Mouse (Mus musculus) inflammation-experienced regulatory T-cells, adult 6 months (primary cell): ENCODE data around the gene Jakmip3. TPM values are rescaled to one million over a fixed set of nuclear protein-coding genes. Genes with fewer than 3 reads are reported as not detected.

ENCODE experiments used
- ATAC-seq: one replicate; pipeline ENCODE4 v1.8.0; 2017
- polyA plus RNA-seq, 3 experiments: library from polyadenylated mRNA; unstranded; fragments of 100-300 nt; shearing (Covaris generic); gene quantifications; one replicate each; pipeline ENCODE4 v1.2.1; 2017

Jakmip3 gene
- polyA plus RNA-seq, 3 experiments from 2014 or later: 0.09 to 0.33 TPM; not detected in 1

DNA sequence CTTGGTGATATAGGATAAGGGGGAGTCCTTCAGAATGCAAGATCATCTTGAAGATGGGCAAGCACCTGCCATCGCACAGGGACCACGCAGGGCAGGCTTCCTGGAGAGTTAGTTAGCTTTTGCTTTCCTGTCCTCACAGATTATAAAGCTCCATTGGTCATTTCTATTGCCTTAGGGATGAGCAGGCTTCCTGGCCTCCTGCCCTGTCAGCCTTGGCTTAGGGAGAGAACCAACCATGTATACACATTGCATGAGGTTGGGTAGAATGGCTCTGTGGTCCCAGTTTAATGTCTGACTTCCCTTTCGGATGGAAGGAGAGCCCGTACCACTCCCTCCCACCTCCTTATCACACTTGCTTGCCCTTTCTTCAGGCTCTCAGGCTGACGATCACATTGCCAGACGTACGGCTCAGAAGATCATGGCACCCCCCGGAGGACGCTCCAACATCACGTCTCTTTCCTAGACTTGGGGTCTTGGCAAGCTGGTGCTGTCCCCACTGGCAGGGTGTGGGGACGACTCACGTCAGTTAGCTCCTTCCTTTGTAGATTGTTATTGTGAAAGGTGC lies 160.1 kb downstream of the Jakmip3 start:
- no peak for ATAC-seq

DNA sequence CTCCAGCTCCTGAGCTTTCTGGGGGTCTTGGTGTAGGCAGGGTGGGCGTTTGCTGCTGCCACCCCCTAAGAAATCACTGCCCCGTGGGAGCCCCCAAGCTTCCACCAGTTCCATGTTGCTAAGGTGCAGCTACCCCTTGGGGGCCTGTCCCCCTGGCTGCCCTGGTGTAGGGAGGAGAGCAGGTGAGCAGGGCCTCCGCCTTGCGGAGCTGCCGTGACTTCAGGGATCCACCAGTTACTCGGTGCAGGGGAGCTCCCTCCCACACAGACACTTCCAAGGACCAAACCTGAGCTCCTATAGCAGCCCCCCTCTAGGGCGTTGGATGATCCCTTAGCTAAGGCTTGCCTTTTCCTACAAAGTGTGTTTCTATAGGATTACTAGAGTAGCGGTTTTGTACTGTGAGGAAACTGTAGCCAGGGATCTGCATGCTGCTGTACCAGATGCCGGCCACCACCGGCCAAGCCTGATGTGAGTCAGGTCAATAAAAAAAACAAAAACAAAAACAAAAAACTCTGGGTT lies 160.8 kb downstream of the Jakmip3 start:
- ATAC-seq: no peak

DNA sequence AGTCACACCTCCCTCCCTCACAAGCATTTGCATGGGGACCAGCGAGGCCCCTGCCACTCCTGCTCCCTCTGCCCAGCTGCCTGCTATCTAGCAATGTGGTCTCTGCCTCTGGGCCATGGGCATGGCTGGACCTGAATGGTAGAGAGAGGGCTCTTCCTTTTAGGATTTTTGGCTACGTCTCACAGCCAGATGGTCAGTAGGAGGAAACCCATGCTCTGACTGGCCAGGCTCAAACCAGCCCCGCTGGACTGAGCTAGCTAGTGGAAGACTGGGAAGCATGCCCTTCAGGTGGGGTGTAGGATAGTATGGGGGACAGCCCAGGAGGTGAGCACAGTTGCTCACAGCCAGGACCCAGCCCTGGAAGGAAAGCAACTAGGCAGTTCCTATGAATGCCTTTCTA lies 161.3 kb downstream of the Jakmip3 start:
- ATAC-seq: no peak

DNA sequence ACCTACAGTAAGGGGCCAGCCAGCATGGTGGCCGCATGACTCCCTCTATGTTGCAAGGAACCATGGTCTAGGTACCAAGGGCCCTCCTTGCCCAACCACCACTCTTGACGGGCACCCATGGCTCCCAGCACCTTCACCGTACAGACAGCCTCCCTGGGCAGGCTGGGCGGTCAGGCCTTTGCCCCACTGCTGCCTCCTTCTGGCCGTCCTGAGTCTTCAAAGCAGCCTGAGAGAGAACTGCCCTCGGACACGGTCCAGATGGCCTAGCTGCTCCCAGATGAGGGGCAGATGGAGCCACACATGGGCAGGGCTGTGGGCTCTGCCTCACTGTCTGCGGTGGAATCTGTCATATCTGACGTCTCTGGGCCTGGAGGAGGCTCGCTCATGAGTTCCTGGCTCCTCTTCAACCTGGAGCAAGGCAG lies 163.4 kb downstream of the Jakmip3 start:
- no peak for ATAC-seq

DNA sequence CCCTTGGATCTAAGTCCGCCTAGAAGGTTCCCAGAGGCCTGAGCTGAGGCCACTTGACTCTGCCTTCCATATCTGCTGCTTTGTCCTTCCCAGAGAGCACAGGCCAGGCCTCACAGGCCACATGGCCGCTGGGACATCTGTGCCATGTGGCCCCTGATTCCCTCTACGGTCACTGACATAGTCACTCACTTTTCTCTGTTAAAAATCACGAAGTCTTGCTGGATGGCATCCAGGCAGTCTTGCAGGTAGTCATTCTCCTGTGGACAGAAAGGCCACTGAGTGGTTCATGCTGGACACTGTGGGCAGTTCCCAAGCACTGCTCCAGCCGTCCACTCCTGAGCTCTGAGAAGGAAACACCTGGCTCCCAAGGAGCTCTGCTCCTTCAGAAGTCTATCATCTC lies 164.5 kb downstream of the Jakmip3 start:
- no peak for ATAC-seq

DNA sequence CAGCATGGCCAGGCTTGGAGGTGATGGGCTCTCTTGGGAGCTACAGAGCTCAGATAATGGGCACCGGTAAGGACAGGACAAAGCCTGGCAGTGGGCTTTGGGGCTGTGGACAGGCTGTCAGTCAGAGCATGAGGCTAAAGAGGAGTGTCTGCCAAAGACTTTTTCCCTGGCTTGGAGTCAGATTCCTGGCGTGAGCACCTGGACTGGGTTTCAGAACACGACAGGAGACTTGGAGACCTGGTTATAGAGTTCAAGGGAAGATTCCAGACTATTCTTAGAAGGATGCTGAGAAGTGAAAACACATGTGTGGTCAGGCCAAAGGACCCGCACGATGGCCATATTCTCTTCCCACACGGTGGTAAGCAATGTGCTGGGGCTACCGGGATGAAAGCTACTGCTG lies 165.2 kb downstream of the Jakmip3 start:
- no peak for ATAC-seq

DNA sequence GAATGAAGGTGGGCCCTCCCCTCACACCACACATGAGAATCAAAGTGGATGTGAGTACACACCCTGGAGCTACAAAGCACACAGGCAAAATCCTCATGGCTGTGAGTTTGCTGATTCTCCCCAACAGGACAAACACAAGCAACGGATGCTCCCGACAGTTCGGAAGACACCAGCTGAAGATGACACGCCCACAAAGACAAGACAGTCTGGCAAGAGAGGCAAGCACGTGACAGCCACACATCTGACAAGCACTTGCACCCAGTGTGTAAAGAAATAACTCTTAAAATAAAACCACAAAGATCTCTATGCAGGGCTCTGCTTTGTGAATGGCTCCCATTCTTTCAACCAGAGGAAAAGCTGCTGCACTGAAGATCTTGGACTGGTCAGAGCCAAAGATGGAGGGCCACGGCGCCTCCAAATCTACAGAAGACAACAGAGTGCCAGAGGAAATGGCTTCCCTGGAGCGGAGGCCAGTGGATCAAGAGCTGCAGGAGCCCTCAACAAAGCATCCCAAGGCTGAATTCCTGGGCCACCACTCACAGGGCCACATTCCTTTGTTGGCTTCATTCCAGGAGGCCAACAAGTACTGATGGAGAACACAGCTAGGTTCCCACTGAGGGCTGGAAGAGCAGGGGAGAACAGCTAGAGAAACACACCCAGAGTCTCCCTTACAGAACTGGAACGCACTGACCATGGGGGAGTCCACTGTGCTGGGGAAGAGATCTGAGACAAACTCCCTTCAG lies 167.5 kb downstream of the Jakmip3 start:
- no peak for ATAC-seq

DNA sequence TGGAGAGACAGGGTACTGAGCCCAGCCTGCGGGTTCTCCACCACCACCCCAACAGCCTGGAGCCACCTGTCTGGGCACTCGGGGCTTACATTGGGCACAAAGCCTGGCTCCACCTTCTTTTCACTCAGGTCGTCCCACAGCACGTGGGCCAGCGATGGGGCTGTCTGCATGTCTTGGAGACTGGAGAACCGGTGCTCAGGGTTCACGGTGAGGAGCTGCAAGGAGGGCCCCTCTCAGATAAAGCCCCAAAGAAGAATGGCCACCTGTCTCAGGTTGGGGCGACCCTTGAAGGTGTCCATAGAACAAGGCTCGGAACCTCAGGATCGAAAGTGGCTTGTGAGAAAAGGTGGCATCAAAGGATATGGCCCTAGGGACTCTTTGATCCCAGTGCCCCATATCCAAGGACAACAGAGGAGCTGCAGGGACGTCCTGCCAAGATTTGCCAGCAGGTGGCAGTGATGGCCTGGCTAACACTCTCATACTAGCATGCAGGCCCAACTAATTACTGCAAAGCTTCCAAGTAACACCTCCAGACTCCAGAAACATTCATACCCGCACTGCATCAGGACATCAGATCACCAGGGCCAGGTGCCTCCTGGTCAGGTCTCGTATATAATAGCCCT lies 178.7 kb downstream of the Jakmip3 start:
- peak; percentile 80 for ATAC-seq

DNA sequence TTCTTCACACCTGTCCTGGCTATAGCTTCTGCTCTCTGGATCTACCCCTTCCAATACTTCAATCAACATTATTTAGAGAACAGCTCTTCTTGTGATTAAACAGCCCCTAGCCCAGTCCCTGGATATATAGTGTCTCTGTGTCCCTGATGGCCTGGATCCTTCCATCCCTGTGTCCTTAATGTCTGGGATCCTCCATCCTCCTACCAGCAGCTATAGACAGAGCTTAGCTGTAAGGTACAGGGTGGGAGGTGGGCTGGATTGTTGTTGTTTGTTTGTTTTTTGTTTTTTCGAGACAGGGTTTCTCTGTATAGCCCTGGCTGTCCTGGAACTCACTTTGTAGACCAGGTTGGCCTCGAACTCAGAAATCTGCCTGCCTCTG lies 179.2 kb downstream of the Jakmip3 start:
- peak; percentile 28 for ATAC-seq

DNA sequence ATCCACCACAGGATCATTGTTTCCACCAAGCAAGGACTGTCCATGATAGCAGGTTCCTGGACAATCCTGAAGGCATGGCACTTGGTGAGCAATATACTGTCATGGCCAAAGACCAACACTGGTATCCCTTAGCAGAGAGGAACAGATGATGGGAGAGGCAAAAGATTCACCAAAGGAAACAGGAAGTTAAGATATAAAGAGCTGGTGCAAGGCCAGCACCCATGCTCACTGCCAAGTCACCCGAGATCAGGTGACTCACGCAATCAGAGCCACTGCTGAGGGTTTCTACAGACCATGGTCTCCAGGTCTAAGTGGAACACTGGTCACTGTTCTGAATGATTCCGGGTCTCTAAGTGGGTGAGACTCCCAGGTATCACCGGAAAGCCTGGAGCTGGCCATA lies 185.4 kb downstream of the Jakmip3 start:
- no peak for ATAC-seq

DNA sequence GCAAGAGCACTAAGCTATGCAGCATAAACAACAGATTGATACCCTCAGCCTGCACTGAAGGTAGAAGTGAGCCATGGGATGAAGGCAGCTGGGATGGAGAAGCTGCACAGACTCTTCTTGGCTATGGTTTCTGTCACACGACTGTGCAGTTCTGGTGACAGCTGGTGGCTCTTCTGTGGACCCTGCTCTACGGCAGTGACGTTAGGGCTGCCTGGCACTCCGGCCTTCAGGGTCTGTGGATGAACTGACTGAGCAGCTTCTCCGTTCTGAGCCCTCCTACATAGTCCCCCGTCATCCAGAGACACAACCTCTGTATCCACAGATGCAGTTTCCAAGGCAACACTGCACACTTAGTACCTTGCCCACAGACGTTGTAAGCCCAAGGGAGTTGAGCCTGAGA lies 186.0 kb downstream of the Jakmip3 start:
- no peak for ATAC-seq

DNA sequence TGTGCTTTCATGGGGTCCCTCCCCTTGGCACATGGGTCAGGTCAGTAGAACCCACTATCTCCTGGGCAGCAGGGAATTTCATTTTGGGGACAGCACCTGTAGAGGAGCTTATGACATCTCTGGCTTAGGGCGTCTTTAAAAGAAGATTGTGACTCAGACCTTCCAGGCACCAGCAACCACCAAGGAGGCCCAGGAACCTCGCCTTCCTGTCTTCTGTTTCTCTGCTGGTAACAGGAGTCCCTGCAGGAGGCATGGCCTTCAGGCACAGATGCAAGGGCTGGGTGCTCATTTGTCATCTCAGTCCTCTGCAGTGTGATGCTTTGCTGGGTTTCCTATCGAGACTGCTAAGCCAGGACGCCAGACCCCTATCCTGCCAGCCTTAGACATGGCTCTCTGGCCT lies 188.5 kb downstream of the Jakmip3 start:
- peak; percentile 79 for ATAC-seq

DNA sequence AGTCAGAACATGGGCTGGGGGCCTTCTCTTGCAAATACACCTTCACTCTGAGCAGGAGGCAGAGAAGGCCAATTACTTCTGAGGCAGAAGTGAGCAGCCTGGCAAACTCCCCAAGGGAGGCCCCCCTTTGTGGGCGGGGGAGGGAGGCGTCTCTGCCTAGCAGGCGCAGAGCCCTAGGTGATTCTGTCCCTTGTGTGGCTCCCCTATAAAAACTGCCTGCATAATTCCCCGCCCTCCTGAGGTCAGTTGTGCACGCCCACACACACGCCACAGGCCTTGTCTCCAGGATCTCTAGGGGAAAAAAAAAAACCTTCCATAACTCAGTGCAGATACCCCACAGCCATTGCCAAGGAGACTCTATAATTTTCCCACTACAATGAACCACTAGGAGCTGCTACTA lies 189.8 kb downstream of the Jakmip3 start:
- ATAC-seq: no peak

DNA sequence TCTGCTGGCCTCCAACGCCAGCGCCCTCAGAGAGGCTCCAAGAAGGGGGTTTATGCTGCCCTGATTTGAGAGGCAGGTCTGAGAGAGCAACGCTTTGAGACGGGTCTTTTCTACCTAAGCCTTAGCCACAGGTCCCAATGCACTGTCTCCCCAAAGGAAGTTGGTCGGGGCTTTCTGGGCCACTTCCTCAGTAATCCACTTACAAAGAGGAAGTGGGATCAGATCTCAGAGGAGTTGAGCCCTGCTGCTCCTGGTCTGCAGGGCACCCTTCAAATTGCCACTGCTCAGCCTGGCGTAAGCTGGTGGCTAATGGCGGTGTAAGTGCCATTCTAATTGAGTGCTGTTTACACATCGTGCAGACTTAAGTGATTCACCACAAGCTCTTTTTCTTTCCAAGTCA lies 191.0 kb downstream of the Jakmip3 start:
- ATAC-seq: peak; percentile 8

DNA sequence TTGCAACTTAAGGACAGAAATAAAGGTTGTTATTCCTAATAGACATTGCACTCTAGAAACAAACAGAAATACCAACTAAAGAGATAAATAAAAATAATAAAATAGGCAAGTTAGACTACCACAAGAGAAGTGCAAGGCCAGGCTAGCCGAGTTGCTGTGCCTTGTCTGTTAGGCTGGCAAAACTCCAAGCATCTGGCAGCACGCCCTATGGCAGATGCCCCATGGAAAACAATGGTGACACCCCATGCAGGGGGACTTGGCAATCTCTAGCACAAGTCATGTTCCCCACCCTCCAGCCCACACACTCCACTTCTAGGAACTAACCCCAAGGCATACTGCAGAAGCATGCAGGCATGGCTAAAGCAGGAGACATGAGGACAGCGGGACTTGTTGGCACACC lies 192.9 kb downstream of the Jakmip3 start:
- ATAC-seq: no peak

Other genes with a start within 250 kb of the Jakmip3 start
- gene Ppp2r2d, start 94.7 kb upstream of the Jakmip3 start, polyA plus RNA-seq: 10 to 100 TPM; 15.2 to 17.5 (median 16.9) TPM
- 10 to 100 TPM in 2 of 3 experiments, 1 to 10 TPM in 1; 7.0 to 29.2 (median 24.1) TPM for gene Mapk1ip1, start 94.5 kb upstream of the Jakmip3 start, polyA plus RNA-seq
- gene Bnip3, start 31.2 kb upstream of the Jakmip3 start, polyA plus RNA-seq: 10 to 100 TPM in 2 of 3 experiments, 1 to 10 TPM in 1; 3.2 to 17.6 (median 14.4) TPM
- under 1 TPM in 1 of 3 experiments, not detected in 2; 0.09 TPM for gene Dpysl4, start 145.3 kb downstream of the Jakmip3 start, polyA plus RNA-seq